Mouse (Mus musculus) liver, postnatal 0 days (tissue): ENCODE measurements around the gene Plgrkt. TPM values are rescaled to one million over a fixed set of nuclear protein-coding genes. Genes with fewer than 3 reads are reported as not detected.
A peak's percentile ranks its signal among the peaks of the same experiment; 100 is the strongest.

Experiments used
- ATAC-seq: fragments of 200-750 bp; cut with Nextera tagmentation; 2 replicates; pipeline ENCODE4 v1.8.0; 2017; ENCODE audit warnings: mild to moderate bottlenecking, moderate library complexity
- DNase-seq: peaks from one replicate; pipeline ENCODE4 v3.0.0-alpha.2; 2016
- H3K27ac ChIP-seq: fragments of 300-500 bp; sonication (generic); 2 replicates; pipeline ENCODE4 v1.5.1; 2014; ENCODE audit warnings: antibody characterized with exemption, moderate library complexity, mild to moderate bottlenecking, low read depth
- H3K27me3 ChIP-seq: fragments of 300-500 bp; sonication (generic); 2 replicates; pipeline ENCODE4 v1.6.1; 2014; ENCODE audit warnings: low read length, control low read depth, mixed read lengths; ENCODE audit not compliant: insufficient read depth
- H3K36me3 ChIP-seq: fragments of 300-500 bp; sonication (generic); replicated peaks from 2 replicates; pipeline ENCODE4 v1.6.1; 2014; ENCODE audit warnings: mild to moderate bottlenecking, control low read depth, low read length, moderate library complexity, mixed read lengths; ENCODE audit not compliant: insufficient read depth
- H3K4me1 ChIP-seq: fragments of 300-500 bp; sonication (generic); 2 replicates; pipeline ENCODE4 v1.6.1; 2014; ENCODE audit warnings: antibody characterized with exemption, mild to moderate bottlenecking, control low read depth; ENCODE audit not compliant: insufficient read depth
- H3K4me2 ChIP-seq: fragments of 300-500 bp; sonication (generic); 2 replicates; pipeline ENCODE4 v1.6.1; 2014; ENCODE audit warnings: low read depth, mild to moderate bottlenecking, low read length, moderate library complexity, mixed read lengths
- H3K4me3 ChIP-seq: fragments of 300-500 bp; sonication (generic); 2 replicates; pipeline ENCODE4 v1.5.1; 2014; ENCODE audit warnings: low read depth, low read length
- H3K9ac ChIP-seq: fragments of 300-500 bp; sonication (generic); replicated peaks from 2 replicates; pipeline ENCODE4 v1.6.1; 2014; ENCODE audit warnings: mild to moderate bottlenecking, moderate library complexity
- H3K9me3 ChIP-seq: fragments of 300-500 bp; sonication (generic); 2 replicates; pipeline ENCODE4 v1.6.1; 2016; ENCODE audit warnings: mild to moderate bottlenecking, control low read depth, low read length, mixed read lengths
- CTCF ChIP-seq: sonication (generic); IDR thresholded peaks from 2 replicates; pipeline ENCODE4 v1.5.1; 2016; ENCODE audit warnings: antibody characterized with exemption, low read depth
- EP300 ChIP-seq: IDR thresholded peaks from 2 replicates; pipeline ENCODE4 v1.6.1; 2016; ENCODE audit warnings: antibody characterized with exemption, low read depth, mild to moderate bottlenecking
- WGBS: fragments of 180-500 bp; shearing (Covaris S2); extraction: QIAGEN DNeasy Blood & Tissue Kit; methylation state at CpG from one replicate; pipeline ENCODE4 v1.1.7; 2014; ENCODE audit not compliant: insufficient replicate concordance; 5-methylcytosine and 5-hydroxymethylcytosine counted together
- polyA plus RNA-seq: library from polyadenylated mRNA; unstranded; fragments of >200 nt; fragmentation: Nextera tagmentation; extraction: Ambion mirVana; gene quantifications from 2 replicates; pipeline ENCODE4 v1.2.1, GENCODE M21; 2015

Gene Plgrkt
- polyA plus RNA-seq, 1 experiment from 2014 or later: 23.8 TPM

DNA sequence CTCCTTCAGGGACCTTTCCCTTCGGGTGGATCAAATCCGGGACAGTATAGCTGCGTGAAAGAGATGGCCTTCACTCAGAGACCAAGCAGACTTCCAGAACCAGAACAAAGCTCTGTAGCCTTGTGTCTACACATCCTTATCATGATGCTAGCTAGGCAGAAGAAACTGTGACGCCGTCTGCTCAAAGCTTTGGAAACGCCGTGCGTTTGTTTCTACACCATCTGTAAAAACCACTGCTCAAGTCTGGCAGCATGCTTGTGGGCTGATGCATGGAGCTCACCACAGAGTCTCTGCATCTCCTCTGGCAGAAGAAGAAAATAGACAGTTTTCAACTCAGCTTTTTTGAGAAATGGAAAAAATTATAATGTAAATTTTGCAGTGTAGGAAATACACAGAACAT is 55.4 kb downstream of the Plgrkt start:
- ATAC-seq (no peak), DNase-seq (no peak)
- TF ChIP-seq CTCF (no peak), EP300 (no peak)
- Histone ChIP-seq H3K4me2 (no peak overlapping the region), H3K9ac (no peak overlapping the region), H3K36me3 (peaks cover 34% of the 10 kb centered on the region), H3K4me3 (no peak overlapping the region), H3K27ac (no peak overlapping the region), H3K9me3 (no peaks in the 10 kb centered on the region), H3K27me3 (no peaks in the 10 kb centered on the region), H3K4me1 (no peaks in the 10 kb centered on the region)
- WGBS: 92% methylated on average over 8 of the region's 8 CpGs

DNA sequence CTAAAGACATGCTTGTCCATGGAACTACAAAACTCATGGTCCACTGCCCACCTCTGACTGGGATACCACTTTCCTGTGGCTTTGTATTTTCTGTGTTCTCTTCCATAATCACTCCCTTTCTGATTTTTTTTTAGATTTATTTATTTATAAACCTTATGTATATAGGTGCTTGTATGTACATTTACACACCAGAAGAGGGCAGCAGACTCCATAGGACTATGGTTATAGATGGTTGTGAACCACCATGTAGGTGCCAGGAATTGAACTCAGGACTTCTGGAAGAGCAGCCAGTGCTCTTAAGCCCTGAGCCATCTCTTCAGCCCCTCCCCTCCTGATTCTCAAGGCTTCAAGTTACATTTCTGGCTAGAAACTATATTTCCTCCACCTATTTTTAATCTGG is 58.4 kb downstream of the Plgrkt start:
- no peak overlapping the region for H3K9ac ChIP-seq
- TF ChIP-seq EP300: no peak
- peak; percentile 38 for TF ChIP-seq CTCF
- H3K4me3 ChIP-seq: no peak overlapping the region
- no peaks in the 10 kb centered on the region for H3K9me3 ChIP-seq
- DNase-seq: no peak
- ATAC-seq: no peak
- H3K36me3 ChIP-seq: peaks cover 49% of the 10 kb centered on the region
- no peaks in the 10 kb centered on the region for H3K27me3 ChIP-seq
- no peak overlapping the region for H3K27ac ChIP-seq
- H3K4me1 ChIP-seq: no peaks in the 10 kb centered on the region
- H3K4me2 ChIP-seq: no peak overlapping the region

DNA sequence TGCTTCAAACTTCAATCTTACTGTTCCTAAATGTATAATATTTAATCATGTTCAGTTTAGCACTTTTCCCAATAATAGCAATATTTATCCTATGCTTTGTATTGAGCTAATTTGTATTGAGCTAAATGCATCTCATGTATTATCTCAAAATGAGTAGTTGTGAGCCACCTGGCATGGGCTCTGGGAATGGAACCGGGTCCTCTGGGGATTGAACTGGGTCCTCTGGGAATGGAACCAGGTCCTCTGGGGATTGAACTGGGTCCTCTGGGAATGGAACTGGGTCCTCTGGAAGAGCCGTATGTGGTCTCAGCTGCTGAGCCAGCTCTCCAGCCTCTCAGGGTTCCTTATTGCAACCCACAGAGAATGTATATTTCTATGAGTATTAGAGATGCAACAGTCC is 65.1 kb downstream of the Plgrkt start:
- Histone ChIP-seq H3K4me3 (no peak overlapping the region), H3K36me3 (peaks cover 62% of the 10 kb centered on the region), H3K4me1 (no peaks in the 10 kb centered on the region), H3K27ac (no peak overlapping the region), H3K27me3 (no peaks in the 10 kb centered on the region), H3K9ac (no peak overlapping the region), H3K9me3 (no peaks in the 10 kb centered on the region), H3K4me2 (no peak overlapping the region)
- WGBS: 84% methylated on average over 2 of the region's 2 CpGs
- no peak for TF ChIP-seq CTCF
- TF ChIP-seq EP300: no peak
- ATAC-seq (no peak), DNase-seq (no peak)

DNA sequence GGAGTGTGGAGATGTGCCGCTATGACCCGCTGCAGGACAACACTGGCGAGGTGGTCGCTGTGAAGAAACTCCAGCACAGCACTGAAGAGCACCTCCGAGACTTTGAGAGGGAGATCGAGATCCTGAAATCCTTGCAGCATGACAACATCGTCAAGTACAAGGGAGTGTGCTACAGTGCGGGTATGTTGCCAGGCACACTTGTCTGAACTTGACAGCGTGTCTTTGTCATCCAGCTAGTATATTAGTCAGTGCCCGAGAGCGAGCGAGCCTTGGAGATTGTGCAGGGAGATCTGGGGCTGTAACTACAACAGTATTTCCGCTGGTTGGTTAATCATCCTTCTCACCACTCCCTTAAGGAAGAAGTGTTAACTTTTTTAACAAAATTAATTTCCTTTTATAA is 66.3 kb downstream of the Plgrkt start:
- 94% methylated on average over 13 of the region's 13 CpGs for WGBS
- Histone ChIP-seq H3K9me3 (no peaks in the 10 kb centered on the region), H3K27ac (no peak overlapping the region), H3K27me3 (no peaks in the 10 kb centered on the region), H3K4me1 (no peaks in the 10 kb centered on the region), H3K9ac (no peak overlapping the region), H3K4me2 (no peak overlapping the region), H3K4me3 (no peak overlapping the region), H3K36me3 (peaks cover 61% of the 10 kb centered on the region)
- DNase-seq (no peak), ATAC-seq (no peak)
- TF ChIP-seq CTCF: no peak

Other genes with a start within 250 kb of the Plgrkt start
- gene Jak2, start 115.6 kb downstream of the Plgrkt start, polyA plus RNA-seq: 5.6 and 6.0 TPM in 2 replicates
- 1.2 TPM in 2 replicates for gene Insl6, start 42.0 kb downstream of the Plgrkt start, polyA plus RNA-seq
- gene Rln1, start 32.7 kb downstream of the Plgrkt start, polyA plus RNA-seq: not detected in 2 replicates
- 0.76 and 1.2 TPM in 2 replicates for gene Cd274, start 65 bp upstream of the Plgrkt start, polyA plus RNA-seq
- gene Pdcd1lg2, start 43.5 kb upstream of the Plgrkt start, polyA plus RNA-seq: not detected in 2 replicates
- gene Ric1, start 154.9 kb upstream of the Plgrkt start, polyA plus RNA-seq: 7.8 and 7.9 TPM in 2 replicates